Mouse (Mus musculus): ENCODE measurements around the gene Rcc1.
"Not testable (repeated sequence)": the region's sequence is repeated elsewhere in the genome, so short reads cannot be mapped to it uniquely, and the experiment has no call there.

The Rcc1 gene

DNA sequence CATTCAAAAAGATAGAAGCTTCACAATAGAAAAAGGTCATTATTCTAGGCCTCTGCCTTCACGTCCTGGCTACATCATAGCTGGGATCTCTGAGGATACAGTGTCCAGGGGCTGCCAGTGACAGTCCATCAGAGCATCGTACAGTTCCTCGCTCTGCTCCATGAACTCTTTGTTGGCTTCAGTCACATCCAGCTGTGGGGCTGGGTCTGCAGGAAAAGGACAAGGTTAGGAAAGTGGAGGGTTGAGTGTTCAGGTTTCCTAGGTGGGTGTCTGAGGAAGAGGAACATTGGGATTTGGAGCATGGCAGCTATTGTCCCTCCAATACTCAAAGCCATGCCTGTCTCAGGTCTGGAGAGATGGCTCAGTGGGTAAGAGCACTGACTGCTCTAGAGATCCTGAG lies 41.6 kb downstream of the Rcc1 start:
- DNase-seq = no peak

DNA sequence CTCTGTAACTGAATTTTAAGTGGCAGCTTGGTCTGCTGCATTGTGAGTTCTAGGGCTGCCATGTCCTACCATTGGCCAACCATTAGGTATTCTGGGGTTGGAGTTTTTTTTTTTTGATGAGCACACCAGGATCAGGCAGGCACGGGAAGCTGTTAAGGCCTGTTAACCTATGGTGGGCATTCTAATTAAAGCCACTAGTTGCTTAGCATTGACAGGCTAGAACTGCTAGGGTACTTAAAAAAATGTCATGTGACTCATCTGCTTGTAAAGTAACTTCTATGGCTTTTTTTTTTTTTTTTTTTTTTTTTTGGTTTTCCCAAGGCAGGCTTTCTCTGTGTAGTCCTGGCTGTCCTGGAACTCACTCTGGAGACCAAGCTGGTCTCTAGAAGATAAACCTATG lies 42.2 kb downstream of the Rcc1 start:
- DNase-seq = no peak

DNA sequence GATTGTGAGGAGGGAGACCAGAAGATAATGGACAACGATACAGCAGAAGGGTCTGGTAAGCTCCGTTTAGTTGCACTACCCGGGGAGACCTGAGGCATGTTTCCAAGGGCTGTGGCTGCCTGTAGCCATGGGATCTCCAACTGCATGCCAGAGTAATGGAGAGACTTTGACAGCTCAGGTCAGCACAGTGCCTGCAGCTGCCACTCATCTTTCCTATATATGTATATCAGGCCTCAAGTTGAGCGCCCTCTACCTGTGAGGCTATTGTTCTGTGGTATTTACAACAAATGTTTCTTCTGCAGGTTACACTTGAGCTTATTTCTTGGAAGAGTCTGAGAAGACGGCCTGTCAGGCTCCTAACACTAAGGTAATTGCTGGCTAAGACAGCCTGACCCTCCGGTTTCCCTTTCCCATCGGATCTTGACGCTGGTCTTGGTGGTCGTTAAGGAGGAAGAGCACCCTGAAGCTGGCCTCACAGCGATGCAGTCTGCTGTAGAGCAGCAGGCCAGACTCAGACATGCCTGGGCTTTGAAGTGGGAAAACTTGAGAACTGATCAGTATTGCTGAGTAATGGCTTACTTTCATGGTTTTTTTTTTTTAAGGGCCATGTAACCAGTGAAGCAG lies 43.4 kb downstream of the Rcc1 start:
- DNase-seq = peak; percentile 60 to 75

DNA sequence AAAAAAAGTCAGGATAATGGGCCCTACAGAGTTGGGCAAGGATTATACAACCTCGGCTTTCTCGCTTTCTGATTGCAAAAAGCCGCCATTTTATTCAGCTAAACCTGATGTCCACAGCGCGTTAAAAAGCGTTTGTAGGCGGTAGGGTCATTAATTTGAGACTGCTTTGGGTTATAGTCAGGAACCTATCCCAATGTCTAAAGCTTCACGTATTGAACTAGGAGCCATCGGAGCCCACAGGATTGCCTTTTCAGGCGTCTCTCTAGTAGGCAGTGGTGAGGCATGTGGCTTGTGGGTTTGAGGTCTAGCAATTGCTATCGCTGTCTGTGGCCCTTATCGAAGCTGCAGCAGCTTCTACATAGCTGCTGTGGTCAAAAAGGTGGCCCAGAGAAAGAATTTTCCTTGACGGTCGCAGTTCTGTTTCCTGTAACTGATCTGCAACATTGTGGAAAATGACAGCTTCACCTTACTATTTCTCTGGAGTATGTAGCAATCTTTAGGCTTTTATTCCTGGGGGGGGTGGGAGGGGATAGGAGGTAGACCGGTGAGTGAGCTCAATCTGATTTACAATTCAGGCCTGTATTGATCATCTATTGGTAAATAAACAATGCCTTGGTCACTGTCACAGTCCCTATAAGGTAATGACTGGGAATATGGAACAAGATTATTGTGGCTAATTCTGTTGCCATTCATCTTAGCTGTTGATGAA lies 44.1 kb downstream of the Rcc1 start:
- DNase-seq = no peak

DNA sequence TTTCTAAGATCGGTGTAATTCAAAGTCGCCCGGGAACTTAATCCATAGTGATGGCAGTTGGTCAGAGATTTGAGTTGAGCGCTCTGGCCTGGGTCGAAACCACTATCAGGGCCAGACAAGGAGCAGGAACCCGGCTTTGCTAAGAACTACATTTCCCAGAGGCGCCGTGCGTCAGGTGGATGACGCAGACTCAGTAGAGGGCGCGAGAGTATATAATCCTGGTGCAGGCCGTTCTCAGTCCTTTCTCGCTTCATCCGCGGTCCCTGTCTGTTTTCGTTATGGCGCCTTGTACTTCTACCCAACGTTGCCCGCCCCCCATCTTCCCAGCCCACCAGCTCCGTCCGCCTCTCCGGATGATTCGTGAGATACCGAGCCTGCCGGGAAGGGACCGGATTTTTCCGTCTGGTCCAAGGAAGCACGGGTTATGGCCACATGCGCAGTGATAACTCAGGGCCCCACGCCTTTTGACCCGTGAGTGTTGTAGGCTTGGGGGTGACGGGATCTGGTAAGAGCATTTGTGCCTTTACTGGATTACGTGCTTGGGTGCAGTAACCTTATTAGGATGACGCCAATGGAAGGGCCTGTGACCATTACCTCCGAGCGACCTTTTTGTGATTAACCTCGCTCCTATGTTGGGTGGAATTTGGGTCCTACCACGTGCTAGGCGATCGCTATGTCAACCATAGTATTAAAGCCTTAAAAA lies 44.8 kb downstream of the Rcc1 start:
- peak; percentile 93 to 95 for DNase-seq

DNA sequence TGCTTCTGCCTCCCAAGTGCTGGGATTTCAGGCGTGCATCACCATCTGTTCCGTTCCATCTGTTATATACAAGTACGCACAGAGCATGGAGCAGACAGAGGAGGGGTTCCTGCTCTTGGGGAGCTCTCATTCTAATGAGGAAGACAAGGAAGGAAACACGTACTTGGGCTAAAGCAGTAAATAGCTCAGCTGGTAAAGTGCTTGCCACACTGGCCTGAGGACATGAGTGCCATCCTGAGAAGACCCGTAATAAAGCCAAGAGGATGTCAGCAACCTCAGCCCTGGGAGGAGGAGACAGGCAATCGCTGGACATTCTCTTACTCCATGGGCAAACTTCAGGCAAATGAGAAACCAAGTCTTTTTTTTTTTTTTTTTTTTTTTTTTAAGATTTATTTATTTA lies 47.4 kb downstream of the Rcc1 start:
- no peak for DNase-seq

DNA sequence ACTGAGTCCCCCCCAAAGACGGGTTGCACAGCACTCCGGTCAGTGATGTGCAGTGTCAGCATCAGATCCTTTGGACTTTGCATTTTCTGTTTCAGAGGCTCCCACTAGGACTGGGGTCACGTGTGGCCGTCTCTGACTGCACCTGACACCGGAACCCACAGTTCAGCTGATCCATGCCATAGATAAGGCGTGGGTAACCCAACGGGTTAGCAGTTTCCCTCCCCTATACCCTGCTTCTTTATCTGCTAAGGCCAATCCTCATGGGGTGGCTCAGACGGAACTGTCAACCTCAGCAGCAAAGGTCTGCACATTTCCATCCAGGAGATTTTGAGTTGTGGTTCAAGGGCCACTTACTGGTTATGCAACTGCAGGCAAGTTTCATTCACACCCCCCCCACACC lies 48.1 kb downstream of the Rcc1 start:
- peak; percentile 64 to 81 for DNase-seq

DNA sequence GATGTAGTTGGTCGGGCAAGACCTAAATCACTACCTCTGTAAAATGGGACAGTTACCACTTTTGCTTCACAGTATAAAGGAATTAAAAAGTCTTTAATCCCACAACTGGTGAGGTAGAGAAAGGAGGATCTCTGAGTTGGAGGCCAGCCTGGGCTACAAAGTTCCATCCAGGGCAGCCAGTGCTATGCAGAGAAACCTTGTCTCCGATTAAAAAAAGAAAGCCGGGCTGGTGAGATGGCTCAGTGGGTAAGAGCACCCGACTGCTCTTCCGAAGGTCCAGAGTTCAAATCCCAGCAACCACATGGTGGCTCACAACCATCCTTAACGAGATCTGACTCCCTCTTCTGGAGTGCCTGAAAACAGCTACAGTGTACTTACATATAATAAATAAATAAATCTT lies 49.9 kb downstream of the Rcc1 start:
- DNase-seq = not testable (repeated sequence)

DNA sequence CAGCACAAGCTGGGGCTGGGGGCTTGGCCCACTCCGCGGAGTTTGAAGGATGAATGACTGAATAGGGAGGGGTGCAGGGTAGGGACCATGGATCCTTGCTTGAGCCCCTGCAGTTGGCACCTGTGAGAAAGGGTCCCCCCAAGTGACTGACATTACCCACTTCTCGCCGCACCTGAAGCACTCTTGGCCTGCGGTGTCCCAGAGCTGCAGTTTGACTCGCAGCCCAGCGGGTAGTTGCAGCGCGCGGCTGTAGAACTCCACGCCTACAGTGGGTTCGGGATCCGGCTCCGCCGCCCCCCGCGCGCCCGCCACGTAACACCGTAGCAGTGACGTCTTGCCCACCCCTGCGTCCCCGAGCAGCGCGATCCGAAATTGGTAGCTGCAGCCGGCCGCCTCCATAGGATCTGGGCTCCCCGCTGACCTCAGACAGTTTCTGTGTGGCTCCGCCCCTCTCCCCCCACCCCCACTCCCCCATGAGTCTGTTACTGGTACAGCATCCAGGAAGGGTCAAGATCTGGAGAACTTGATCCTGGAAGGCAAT lies 50.4 kb downstream of the Rcc1 start, which contains the start of gene Rab42:
Gene Rab42 (minus strand): TSS at position 447 of the 541 bp plus-strand sequence.
- peak; percentile 39 to 69 for DNase-seq

DNA sequence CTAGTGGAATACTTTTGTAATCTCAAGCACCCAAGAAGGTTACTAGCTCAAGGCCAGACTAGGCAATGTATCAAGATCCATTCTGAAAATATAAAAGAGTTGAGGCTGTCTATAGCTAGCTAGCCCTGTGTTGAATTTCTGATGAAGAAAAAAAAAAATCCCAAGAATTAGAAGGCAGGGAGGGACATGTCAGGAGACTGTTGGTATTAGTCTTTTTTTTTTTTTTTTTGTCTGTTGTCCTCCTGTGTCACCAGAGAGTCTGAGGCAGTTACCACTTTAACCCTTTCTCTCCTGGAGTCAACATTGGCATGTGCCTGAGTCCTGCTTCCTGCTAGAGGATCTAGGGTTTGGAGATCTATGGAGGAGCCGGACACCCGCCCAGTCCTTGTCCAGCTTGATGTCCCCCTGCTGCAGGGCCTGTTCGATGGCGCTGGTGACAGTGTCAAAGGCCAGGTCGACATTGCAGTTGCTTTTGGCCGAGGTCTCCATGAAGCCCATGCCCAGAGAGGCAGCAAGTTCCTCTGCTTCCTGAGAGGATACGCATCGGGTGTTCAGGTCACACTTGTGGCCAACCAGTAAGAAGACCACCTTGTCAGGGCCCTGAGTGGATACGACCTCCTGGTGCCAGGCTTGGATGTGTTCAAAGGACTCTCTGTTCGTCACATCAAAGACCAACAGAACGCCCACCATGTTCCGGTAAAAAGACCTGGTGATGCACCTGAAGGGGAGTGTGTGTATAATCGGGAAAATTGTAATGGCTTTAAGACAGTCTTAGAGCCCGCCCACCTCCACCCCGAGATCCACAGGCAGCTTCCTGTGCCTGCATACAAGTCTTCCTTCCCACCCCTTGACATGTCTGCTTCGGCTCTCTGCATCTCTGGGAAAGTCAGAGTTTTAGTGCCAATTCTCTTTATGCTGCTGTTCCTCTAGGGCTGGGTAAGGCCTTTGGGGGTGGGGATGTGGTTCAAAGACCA lies 51.2 kb downstream of the Rcc1 start:
- DNase-seq = no peak

DNA sequence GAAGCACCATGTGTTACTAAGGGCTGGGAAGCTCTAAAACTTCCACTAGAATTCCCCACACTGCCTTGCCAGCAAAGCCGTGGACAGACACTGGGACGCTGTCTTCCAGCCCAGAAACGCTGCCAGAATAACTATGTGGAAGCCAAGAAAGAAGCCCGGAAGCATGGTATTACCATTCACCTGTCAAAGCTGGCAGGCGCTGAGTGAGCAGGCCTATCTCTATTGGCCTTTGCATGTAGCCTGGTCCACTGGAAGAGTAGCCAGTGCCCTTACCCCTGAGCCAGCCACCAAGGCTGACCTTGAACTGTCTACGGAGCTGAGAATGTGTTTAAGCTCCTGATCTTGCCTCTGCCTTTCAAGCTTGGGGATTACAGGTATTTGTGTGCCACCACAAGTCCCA lies 51.9 kb downstream of the Rcc1 start:
- DNase-seq = no peak

DNA sequence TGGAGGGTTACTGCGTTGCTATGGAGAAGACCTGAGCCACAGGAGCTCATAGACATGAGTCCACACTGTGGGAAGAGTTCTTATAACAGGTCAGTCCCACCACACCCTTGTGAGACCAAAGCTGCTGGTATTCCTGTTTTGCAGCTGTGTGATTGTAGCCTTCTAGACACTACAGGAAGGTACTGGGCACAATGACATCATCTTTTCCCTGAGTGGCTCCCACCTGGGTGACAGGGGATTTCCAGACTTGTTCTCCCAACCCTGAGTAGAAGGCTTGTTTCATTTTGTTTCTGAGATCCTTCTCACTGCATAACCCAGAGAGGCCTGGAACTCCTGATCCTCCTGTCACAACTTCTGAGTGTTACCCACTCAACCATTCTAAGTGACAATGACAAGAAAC lies 53.6 kb downstream of the Rcc1 start:
- DNase-seq = no peak

DNA sequence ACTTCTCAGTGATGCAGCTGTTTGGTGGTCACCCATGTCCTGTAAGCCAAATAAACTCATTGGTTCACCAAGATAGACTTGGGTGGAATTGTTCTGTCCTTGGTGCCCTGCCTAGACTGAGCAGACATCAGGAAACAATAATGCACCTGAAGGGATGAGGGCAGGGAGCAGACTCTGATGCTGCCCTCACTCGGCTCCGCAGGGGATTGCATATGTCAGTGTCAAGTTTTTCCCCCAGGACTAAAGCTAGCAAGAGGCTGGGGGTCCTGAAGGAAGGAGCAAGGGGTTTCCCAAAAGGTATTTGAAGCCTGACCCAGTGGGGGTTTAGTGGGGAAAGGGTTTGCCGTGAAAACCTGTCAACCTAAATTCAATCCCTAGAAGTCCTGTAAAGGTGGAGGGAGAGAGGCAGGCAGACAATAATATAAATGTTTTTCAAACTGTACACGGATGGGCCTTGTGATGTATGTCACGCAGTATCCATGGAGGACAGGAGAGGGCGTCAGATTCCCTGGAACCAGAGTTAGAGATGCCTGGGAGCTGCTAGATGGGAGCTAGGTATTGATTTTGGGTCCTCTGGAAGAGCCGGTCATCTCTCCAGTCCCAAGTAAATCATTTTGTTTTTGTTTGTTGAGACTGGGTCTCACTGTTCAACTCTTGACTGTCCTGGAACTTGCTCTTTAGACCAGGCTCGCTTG lies 57.6 kb downstream of the Rcc1 start:
- DNase-seq = no peak

DNA sequence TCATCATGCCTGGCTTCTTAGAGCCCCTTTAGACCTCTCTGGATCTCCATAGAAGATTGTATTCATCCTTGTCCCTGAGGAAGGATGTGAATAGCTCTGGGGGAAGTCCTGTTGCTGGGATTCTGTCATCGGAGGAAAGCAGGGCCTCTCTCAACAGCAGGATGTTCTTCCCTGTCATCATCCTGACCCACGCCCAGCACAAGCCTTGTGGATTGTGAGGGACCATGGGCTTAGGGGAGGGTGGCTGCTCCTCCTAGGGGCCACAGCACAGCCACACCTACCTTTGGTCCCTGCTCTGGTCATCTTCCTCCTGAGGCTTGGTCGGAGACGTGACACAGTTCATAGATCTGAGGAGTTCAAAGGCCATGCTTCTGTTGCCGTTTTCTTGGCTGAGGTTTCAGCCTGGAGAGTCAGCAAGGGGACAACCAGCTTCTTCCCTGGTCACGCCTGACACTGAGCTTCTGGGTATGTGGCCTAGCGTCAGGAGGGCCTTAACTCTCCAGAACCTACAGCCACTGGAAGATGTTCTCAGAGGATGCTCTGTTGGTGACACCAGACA lies 59.6 kb downstream of the Rcc1 start:
- peak; percentile 25 to 64 for DNase-seq

DNA sequence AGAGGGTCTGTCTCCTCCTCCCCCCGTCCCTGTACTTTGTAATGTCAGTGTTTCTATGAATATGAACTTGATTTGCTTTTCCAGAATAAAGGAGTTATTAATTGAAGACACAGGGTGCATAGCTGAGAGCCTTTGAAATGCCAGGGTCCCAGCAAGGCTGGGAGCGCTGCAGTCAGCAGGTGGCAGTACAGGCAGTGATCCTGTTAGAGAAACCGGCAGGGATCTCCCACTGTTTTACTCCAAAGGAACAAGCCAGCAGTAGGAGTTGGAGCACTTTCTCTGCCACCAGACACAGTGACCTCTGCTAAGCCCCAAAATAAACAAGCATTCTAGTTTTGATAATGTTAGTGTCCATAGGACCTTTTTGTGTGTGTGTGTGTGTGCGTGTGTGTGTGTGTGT lies 60.4 kb downstream of the Rcc1 start:
- peak; percentile 68 to 77 for DNase-seq

DNA sequence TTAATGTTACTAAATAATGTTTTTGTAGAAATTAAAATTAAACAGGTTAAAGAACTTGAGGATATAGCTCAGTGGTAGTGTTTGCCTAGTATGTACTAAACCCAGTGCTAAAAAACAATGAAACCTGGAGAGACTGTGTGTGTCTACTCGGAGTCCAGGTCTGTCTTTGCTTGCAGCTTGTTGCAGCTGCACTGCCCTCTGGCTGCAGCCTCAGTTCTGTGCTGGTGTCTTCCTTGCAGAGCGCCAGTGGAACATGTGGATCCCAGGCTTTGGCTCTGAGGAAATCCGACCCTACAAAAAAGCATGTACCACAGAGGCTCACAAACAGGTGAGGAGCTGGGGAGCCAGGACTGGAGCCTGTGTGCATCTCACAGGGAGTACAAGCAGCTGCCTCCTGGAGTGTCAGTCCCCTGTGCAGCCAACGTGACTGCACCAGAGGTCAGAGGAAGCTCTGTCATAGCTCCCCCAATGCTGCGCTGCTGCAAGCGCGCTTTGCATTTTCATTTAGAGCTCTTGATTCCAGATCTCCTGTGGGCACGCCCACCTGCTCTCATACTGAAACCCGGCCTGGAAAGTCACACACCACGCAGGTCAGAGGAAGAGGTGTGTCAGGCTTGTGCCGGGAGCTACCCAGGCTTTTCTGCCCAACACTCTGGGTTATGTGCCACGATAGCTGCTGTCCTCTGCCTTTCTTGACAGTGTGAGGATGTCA lies 61.6 kb downstream of the Rcc1 start:
- DNase-seq = no peak

DNA sequence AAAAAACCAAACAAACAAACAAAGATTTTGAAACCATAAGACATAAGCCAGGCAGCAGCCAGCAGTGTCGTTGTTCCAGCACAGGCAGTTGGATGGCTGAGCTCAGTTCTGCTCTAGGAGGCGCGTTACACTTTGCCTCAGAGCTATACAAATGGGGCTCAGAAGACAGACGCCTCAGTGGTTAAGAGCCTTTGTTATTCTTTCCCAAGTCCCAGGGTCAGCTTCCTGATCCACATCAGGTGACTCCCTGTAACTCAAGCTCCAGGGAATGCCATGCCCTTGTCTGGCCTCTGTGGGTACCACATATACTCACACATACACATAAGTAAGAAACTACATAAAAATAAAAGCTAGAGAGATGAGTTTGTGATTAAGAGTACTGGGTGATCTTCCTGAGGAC lies 62.3 kb downstream of the Rcc1 start:
- no peak for DNase-seq

DNA sequence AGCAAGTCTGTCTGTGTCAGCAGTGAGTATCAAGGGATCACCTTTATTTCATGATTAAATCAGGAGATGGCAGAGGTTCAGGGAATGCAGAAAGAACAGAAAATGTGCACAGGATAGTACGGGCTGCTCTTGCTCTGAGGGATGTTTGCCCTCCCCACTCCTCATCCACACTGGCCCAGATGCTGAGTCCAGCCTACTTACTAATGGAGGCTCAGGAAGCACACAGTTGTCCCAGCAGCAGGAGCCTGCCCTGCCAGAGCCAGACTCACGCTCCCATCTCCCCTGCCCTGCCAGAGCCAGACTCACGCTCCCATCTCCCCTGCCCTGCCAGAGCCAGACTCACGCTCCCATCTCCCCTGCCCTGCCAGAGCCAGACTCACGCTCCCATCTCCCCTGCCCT lies 64.6 kb downstream of the Rcc1 start:
- DNase-seq = not testable (repeated sequence)

Measured in kidney, postnatal 25 days (tissue).